Mouse (Mus musculus) heart, postnatal 14 days (tissue): ENCODE measurements around the gene C2cd4b. TPM values are rescaled to one million over a fixed set of nuclear protein-coding genes. Genes with fewer than 3 reads are reported as not detected.
A peak's percentile ranks its signal among the peaks of the same experiment; 100 is the strongest.

ENCODE experiments used
- DNase-seq, 2 experiments: peaks; one replicate each; pipeline ENCODE4 v3.0.0; 2021 to 2022
- intact Hi-C: fragments of 180-260 bp; cut with DNase I; formaldehyde crosslinking; loops from one replicate; pipeline ENCODE4 v1.15.1; 2025
- long read RNA-seq, 2 experiments: library from polyadenylated mRNA; stranded (forward); transcript quantifications; one replicate each; pipeline ENCODE4 v2.0.0; 2021
- total RNA-seq, 2 experiments: library from RNA; stranded (reverse); gene quantifications; 2 replicates each; pipeline ENCODE4 v1.2.3; 2021

Gene C2cd4b
- 1 to 10 TPM; 1.0 to 1.2 TPM for total RNA-seq
- long read RNA-seq, experiment 1, partial matches to known transcripts, result 0 of 1 reads
- long read RNA-seq, experiment 1, other reads (novel, unspliced or antisense), result 0 of 1 reads
- long read RNA-seq, experiment 2, partial matches to known transcripts, result 0 of 5 reads
- long read RNA-seq, experiment 2, other reads (novel, unspliced or antisense), result 2 of 5 reads

DNA sequence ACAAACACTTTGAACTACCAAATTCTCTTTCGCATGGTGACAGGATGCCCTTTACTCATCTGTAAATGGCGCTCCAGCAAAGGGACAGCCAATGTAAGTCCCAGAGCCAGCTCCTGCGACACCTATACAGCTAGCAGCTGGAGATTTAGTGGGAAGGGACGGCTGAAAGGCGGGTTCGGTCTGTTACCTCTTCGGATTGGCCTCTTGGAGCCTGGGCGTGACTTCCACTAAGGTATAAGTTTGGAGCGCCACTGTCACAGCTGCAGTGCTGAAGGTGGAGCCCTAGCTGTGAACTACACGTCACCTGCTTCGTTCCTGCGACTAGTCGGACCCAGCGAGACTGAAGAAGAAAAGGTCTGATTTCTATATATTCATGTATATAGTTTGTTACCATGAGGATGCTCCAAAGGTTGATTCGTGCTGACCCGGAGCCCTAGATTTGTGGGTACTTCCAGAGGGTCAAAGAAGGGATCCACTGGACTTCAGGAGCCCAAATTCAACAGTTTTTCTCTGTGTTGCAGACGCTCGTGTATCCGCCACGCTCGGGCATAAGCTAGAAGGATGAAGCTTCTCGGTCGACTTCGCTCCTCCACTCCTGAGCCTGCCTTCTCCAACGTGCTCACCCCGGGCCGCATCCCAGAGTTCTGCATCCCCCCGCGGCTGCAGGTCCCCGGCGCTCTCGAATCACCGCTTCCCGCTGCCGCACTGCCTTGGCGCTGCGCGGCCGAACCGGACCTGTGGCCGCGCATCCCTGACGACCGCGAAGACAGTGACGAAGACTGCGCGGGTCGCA, at the start of gene C2cd4b:
C2cd4b (plus strand) TSS at position 275 of the 793 bp plus-strand sequence.
- intact Hi-C loops, result loop anchor here (2.0 to 5.0 kb wide), 3 partner anchors 41 to 213 kb away; no protein-coding TSS in a partner anchor
- DNase-seq, result peak; percentile 46 to 54

- intact Hi-C loops, result loop anchor here (5.0 kb wide), 1 partner anchor 86 kb away; no protein-coding TSS in a partner anchor
Observed at GRCm38 (mm10) chr9:67711051-67711877, 48.0 kb upstream of the C2cd4b start.

DNA sequence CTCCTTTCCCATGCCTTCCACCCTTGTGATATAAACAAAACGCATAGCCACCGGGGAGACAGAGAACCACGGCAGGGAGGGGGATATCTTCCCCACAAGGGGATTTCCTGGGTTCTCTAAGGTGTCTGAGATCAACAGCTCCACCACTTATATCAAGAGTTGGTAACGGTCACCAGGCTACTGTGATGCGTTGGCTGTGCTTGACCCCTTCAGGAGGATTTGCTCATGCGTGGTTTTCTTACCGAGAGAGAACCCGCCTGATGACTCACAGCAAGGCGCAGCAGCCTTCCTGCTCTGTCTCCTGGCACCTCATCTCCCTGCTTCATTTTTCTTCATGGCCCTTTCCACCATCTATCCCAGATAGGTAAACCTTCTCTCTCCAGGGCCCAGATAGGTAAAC, 47.1 kb upstream of the C2cd4b start:
- intact Hi-C loops, result loop anchor here (5.0 kb wide), 1 partner anchor 85 kb away; no protein-coding TSS in a partner anchor
- no peak for DNase-seq

More at GRCm38 (mm10) chr9:67711051-67711877, 48.0 kb upstream of the C2cd4b start:
- peak; percentile 70 to 78 for DNase-seq

DNA sequence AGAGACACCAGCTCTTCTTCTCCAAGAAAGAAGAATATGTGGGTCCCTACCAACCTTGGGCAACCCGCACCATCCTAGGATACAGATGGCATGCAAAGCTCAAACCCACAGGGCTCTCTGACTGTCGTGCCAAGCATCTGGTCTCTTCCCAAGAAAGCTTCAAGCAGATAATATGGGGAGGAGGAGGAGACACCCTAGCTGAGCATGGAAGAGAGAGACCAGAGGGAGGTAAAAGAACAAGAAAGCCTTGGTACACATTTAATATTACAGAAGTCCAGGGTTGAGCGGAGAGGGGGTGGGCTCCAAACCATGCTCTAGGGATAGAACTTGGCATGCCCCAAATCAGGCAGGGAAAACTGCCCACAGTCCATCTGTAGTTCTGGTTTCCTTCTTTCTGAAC, 42.2 kb upstream of the C2cd4b start:
- no peak for DNase-seq
- intact Hi-C loops, result no loop called here

DNA sequence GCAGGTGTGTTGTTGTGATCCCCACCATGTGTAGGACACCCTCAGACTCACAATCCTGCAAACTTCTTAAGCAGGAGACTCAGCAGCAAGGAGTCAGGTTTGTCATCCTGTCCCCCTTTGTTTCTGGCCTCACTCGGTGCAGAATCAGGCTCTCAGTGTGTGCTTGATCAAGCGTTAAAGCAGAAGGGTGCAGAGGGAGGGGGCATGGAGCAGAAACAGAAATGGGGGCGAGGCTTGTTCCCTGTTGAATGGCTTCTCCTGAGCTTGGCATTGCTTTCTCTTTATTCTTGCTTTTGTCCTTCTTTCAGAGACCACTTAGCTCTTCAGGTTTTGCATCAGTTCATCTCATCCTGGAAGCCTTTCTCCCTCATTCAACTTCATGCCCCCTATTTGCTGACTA, 40.6 kb upstream of the C2cd4b start:
- intact Hi-C loops, result no loop called here
- DNase-seq, result no peak

GRCm38 (mm10) chr9:67720150-67720549, 39.1 kb upstream of the C2cd4b start:
- intact Hi-C loops, result no loop called here
- no peak for DNase-seq

GRCm38 (mm10) chr9:67722378-67722777, 36.9 kb upstream of the C2cd4b start:
- peak; percentile 26 to 29 for DNase-seq
- intact Hi-C loops, result no loop called here

GRCm38 (mm10) chr9:67725196-67725595, 34.0 kb upstream of the C2cd4b start:
- intact Hi-C loops, result no loop called here
- no peak for DNase-seq

DNA sequence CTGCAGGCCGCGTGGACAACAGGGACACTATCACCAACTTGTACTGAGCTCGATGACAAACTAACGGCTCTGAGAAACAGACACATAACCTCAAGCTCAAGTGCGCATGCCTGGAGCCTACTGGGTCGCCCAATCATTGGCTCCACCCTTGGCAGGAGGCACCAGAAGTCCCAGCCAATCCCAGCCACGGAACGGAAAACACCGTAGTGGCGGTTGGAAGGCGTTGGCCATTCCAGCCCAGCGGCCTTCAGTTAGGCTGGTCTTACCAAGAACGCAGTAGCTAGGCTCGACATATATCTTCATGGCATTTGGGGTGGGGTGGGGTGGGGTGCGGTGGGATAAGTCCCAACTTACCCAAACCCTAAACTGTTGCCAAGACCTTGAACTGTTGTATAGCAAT, 25.5 kb upstream of the C2cd4b start:
- intact Hi-C loops, result no loop called here

GRCm38 (mm10) chr9:67735426-67735825, 23.8 kb upstream of the C2cd4b start:
- intact Hi-C loops, result no loop called here
- DNase-seq, result peak; percentile 36 to 66

More for the DNA sequence above, 25.5 kb upstream of the C2cd4b start:
- DNase-seq, result no peak

GRCm38 (mm10) chr9:67741256-67741655, 18.0 kb upstream of the C2cd4b start:
- no peak for DNase-seq
- intact Hi-C loops, result no loop called here

DNA sequence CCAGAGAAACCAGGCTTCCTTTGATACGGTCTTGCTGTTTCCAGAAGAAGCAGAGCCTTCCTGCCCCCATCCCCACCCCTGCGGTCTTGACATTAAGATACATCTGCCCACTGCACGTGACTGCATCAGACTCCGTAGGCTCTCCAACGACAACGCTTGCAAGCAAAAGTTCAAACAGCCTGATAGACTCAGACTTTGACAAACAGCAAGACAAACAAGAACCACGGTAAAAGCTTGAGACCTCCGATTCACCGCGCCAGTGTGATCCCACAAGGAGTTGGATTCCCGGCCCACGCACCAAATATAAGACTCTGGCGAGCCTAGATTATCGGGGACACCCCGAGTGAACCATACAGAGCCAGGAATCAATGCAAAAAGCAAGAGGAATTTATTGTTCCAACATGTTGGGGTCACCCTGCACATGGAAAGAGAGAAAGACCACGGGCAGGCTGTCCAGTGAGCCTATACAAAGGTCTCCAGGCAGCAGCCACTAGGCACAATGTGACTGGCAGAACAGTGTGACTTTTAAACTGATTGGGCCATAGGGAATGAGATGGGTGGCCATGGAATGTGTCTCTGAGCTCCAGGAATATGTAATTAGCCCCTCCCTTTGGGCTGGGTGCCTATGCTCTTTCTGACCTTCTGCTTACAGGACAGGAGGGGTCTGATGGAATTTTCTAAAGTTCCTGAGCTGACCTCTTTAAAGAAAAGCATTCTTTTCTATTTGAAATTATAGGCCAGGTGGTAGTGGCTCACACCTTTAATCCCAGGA, 5.6 kb upstream of the C2cd4b start:
- intact Hi-C loops, result no loop called here

GRCm38 (mm10) chr9:67754713-67755112, 4.5 kb upstream of the C2cd4b start:
- intact Hi-C loops, result loop anchor here (5.0 kb wide), 2 partner anchors 123 to 218 kb away; no protein-coding TSS in a partner anchor
- no peak for DNase-seq

More for the DNA sequence above, 5.6 kb upstream of the C2cd4b start:
- no peak for DNase-seq

DNA sequence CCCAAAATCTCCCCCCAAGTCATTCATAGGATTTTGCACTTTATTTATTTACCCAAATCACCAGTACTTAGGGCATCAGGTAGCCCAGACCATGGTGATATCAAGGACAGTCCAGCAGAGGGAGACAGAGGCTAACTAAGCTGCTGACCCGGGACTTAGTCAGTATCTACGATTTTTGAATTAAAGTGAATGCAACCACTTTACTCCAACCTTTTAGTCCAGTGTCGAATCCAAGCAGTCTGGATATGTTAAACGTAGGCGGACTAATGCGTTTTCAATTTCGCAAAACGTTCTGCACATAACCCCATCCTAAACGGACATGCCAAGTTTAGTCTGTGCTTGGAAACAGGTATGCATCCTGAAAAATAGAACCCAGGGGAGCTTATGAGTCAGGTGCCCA, 551 bp upstream of the C2cd4b start:
- DNase-seq, result peak; percentile 58 to 77
- intact Hi-C loops, result loop anchor here (2.0 to 5.0 kb wide), 3 partner anchors 42 to 214 kb away; no protein-coding TSS in a partner anchor

- peak; percentile 72 to 73 for DNase-seq
- intact Hi-C loops, result loop anchor here (2.0 to 5.0 kb wide), 3 partner anchors 41 to 212 kb away; no protein-coding TSS in a partner anchor
Observed at GRCm38 (mm10) chr9:67759956-67760764, 923 bp downstream of the C2cd4b start.

DNA sequence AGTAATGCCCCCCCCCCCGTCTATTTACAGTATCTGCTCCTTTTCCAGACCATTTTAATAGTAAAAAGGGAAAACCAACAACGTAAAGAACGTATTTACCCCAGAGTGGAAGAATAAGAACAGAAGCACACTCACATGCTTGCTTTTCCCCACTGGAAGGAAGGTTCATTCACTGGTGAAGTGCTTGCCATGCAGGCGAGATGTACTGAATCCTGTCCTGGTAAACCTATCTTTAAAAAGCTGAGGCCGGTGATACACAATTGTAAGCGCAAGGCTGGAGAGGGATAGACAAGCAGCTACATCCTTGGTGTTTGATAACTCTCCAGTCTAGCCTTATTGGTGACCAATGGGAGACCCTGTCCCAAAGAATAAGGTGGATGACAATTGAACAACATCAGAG, 1.8 kb downstream of the C2cd4b start:
- intact Hi-C loops, result no loop called here
- no peak for DNase-seq

DNA sequence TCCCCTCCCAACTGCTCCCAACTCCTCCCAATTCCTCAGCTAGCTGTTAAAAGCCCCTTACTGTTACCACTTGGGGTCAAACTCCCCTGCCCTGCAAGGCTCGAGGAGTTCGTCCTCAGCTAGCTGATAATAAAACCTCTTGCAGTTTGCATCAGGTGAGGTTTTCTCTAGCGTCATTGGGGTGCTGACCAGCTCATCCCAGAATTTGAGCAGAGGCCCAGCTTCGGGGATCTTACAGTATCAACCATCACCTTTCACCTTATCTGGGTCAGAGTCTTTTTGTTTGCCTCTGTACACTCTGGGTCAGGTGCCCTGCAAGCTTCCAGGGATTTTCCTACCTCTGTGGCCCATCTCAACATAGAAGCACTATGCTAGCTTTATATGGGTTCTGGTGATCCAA, 4.1 kb downstream of the C2cd4b start:
- intact Hi-C loops, result no loop called here
- DNase-seq, result no peak

DNA sequence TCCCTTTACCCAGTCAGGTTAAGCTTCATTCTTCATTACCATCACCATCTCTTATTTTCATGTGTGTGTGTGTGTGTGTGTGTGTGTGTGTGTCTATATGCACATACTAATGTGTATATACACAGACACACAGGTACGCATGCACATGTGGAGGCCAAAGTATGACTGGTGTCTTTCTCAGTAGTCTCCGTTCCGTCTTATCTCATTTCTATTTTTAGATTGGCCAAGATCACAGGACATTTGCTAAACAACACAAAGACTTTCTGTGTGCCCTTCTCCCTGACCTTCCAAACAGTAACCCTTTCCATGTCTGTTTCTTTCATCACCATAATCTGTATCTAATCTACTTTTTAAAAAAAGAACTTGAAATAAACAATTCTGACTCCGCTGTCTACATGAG, 7.2 kb downstream of the C2cd4b start:
- intact Hi-C loops, result no loop called here
- DNase-seq, result peak in 1 of 2 experiments; percentile 4

DNA sequence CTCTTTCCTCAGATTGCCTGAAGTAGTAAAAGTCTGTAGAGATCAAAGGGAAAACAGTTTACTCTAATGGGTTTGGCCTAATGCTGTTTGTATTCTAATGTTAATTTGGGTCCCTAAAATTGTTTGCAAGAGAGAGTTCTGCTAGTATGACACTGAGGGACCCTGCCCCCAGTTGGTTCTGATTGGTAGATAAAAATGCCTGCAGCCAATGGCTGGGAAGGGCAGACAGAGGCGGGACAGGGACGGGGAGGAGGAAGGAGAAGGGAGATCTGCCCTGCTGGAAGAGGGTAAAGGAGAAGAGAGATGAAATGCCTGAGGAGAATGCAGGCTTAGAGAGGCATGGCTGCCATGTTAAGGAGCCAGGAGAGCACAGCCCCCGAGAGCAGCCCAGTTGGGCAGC, 7.7 kb downstream of the C2cd4b start:
- DNase-seq, result peak; percentile 10 to 37
- intact Hi-C loops, result no loop called here
